Mouse (Mus musculus) liver, postnatal 0 days (tissue): Measurements from ENCODE around the gene Gm9887. TPM values are rescaled to one million over a fixed set of nuclear protein-coding genes. Genes with fewer than 3 reads are reported as not detected.

ENCODE experiments used
- ATAC-seq: fragments of 200-750 bp; cut with Nextera tagmentation; 2 replicates; pipeline ENCODE4 v1.8.0; 2017; ENCODE audit warnings: mild to moderate bottlenecking, moderate library complexity
- DNase-seq: peaks from one replicate; pipeline ENCODE4 v3.0.0-alpha.2; 2016
- H3K27ac ChIP-seq: fragments of 300-500 bp; sonication (generic); 2 replicates; pipeline ENCODE4 v1.5.1; 2014; ENCODE audit warnings: antibody characterized with exemption, moderate library complexity, mild to moderate bottlenecking, low read depth
- H3K27me3 ChIP-seq: fragments of 300-500 bp; sonication (generic); 2 replicates; pipeline ENCODE4 v1.6.1; 2014; ENCODE audit warnings: low read length, control low read depth, mixed read lengths; ENCODE audit not compliant: insufficient read depth
- H3K36me3 ChIP-seq: fragments of 300-500 bp; sonication (generic); replicated peaks from 2 replicates; pipeline ENCODE4 v1.6.1; 2014; ENCODE audit warnings: mild to moderate bottlenecking, control low read depth, low read length, moderate library complexity, mixed read lengths; ENCODE audit not compliant: insufficient read depth
- H3K4me1 ChIP-seq: fragments of 300-500 bp; sonication (generic); 2 replicates; pipeline ENCODE4 v1.6.1; 2014; ENCODE audit warnings: antibody characterized with exemption, mild to moderate bottlenecking, control low read depth; ENCODE audit not compliant: insufficient read depth
- H3K4me2 ChIP-seq: fragments of 300-500 bp; sonication (generic); 2 replicates; pipeline ENCODE4 v1.6.1; 2014; ENCODE audit warnings: low read depth, mild to moderate bottlenecking, low read length, moderate library complexity, mixed read lengths
- H3K4me3 ChIP-seq: fragments of 300-500 bp; sonication (generic); 2 replicates; pipeline ENCODE4 v1.5.1; 2014; ENCODE audit warnings: low read depth, low read length
- H3K9ac ChIP-seq: fragments of 300-500 bp; sonication (generic); replicated peaks from 2 replicates; pipeline ENCODE4 v1.6.1; 2014; ENCODE audit warnings: mild to moderate bottlenecking, moderate library complexity
- H3K9me3 ChIP-seq: fragments of 300-500 bp; sonication (generic); 2 replicates; pipeline ENCODE4 v1.6.1; 2016; ENCODE audit warnings: mild to moderate bottlenecking, control low read depth, low read length, mixed read lengths
- CTCF ChIP-seq: sonication (generic); IDR thresholded peaks from 2 replicates; pipeline ENCODE4 v1.5.1; 2016; ENCODE audit warnings: antibody characterized with exemption, low read depth
- EP300 ChIP-seq: IDR thresholded peaks from 2 replicates; pipeline ENCODE4 v1.6.1; 2016; ENCODE audit warnings: antibody characterized with exemption, low read depth, mild to moderate bottlenecking
- WGBS: fragments of 180-500 bp; shearing (Covaris S2); extraction: QIAGEN DNeasy Blood & Tissue Kit; methylation state at CpG from one replicate; pipeline ENCODE4 v1.1.7; 2014; ENCODE audit not compliant: insufficient replicate concordance; 5-methylcytosine and 5-hydroxymethylcytosine counted together
- polyA plus RNA-seq: library from polyadenylated mRNA; unstranded; fragments of >200 nt; fragmentation: Nextera tagmentation; extraction: Ambion mirVana; gene quantifications from 2 replicates; pipeline ENCODE4 v1.2.1, GENCODE M21; 2015

The Gm9887 gene
- polyA plus RNA-seq, 1 experiment from 2014 or later: 1.00 TPM

GRCm38 (mm10) chr12:69402100-69402499, 29.8 kb upstream of the Gm9887 start:
- Histone ChIP-seq H3K9me3 (no peaks in the 10 kb centered on the region), H3K4me1 (peaks cover 4% of the 10 kb centered on the region; the same call in 1 of the 2 replicates), H3K27ac (no peak overlapping the region), H3K36me3 (no peaks in the 10 kb centered on the region), H3K27me3 (no peaks in the 10 kb centered on the region), H3K9ac (no peak overlapping the region), H3K4me3 (no peak overlapping the region), H3K4me2 (no peak overlapping the region)
- WGBS: 69% methylated on average over 9 of the region's 9 CpGs
- ATAC-seq (no peak), DNase-seq (no peak)
- TF ChIP-seq EP300 (no peak), CTCF (no peak)

DNA sequence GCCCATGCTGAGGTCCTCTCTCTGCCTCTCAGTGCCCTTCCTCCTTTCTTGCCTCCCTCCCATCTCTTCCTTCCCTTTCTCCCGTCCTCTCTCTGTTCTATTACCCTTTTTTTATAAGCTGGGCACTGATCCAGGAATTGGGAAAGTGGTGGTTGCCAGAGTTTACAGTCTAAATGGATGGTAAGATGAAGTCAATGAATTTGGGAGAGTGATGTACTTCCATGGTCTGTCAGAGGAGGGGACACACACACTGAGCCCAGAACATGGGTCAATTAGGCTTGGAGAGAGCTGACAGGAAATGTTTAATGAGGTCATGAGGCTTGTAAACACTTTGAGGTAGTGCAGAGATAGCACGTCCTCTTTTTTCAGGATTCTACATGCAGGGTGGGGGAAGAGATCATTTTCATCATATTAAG, 28.6 kb upstream of the Gm9887 start:
- Histone ChIP-seq H3K4me1 (peaks cover 4% of the 10 kb centered on the region; the same call in 1 of the 2 replicates), H3K36me3 (no peaks in the 10 kb centered on the region), H3K9ac (no peak overlapping the region), H3K9me3 (no peaks in the 10 kb centered on the region), H3K27ac (no peak overlapping the region), H3K4me2 (no peak overlapping the region), H3K27me3 (no peaks in the 10 kb centered on the region), H3K4me3 (no peak overlapping the region)
- no peak for TF ChIP-seq EP300
- TF ChIP-seq CTCF: no peak
- DNase-seq (no peak), ATAC-seq (peak; percentile 27; the same call in 1 of the 2 replicates)
- 19% methylated on average over 2 of the region's 2 CpGs for WGBS

DNA sequence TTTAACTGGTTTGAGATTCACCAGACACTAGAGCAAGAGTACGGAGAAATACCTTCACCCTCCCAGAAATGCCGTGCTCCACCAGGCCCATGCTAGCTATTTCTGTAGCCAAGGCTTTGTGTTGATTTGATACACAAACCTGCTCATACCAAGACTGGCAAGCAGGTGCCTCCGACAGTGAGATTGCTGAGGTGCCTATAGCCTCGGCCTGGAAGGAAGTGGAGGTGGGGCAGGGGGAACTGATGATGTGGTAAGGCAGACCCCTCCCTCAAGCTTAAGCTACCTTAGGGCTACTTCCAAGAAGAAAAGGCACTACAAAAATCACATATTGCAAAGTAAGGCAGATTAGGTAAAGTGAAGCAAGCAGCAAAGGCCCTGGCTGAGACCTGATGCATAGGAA, 28.1 kb upstream of the Gm9887 start:
- H3K9ac ChIP-seq: no peak overlapping the region
- H3K36me3 ChIP-seq: no peaks in the 10 kb centered on the region
- peaks cover 4% of the 10 kb centered on the region; the same call in 1 of the 2 replicates for H3K4me1 ChIP-seq
- DNase-seq (no peak), ATAC-seq (no peak)
- H3K9me3 ChIP-seq: no peaks in the 10 kb centered on the region; the same call in 1 of the 2 replicates
- no peak overlapping the region for H3K4me3 ChIP-seq
- H3K27me3 ChIP-seq: no peaks in the 10 kb centered on the region
- TF ChIP-seq CTCF: no peak
- TF ChIP-seq EP300: no peak
- no peak overlapping the region for H3K4me2 ChIP-seq
- WGBS: 71% methylated on average over 4 of the region's 4 CpGs
- no peak overlapping the region for H3K27ac ChIP-seq

GRCm38 (mm10) chr12:69394456-69394855, 22.2 kb upstream of the Gm9887 start:
- H3K4me1 ChIP-seq: no peaks in the 10 kb centered on the region
- WGBS: 84% methylated on average over 6 of the region's 6 CpGs
- TF ChIP-seq CTCF (no peak), EP300 (no peak)

DNA sequence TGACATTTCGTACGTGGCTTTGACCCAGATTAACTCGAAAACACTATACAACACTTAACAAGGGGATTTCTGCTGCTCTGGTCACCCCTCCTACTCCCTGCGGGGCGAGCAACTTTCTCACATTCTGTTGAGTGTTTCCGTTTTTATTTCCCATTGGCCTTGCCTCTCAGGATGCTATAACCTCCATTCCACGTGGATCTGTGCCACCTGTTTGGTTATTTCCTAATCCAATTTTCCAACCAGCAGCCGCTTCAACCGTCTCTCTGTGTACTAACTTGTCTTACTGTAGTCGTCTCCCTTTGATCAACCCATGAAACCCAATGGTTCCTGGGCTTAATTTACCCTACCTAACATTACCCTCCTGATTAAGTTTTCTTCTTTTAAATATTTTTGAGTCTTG, 20.8 kb upstream of the Gm9887 start:
- whole genome bisulfite sequencing: 80% methylated on average over 10 of the region's 10 CpGs

More at GRCm38 (mm10) chr12:69394456-69394855, 22.2 kb upstream of the Gm9887 start:
- no peak for DNase-seq
- Histone ChIP-seq H3K27ac (no peak overlapping the region), H3K27me3 (no peaks in the 10 kb centered on the region), H3K9ac (no peak overlapping the region), H3K9me3 (no peaks in the 10 kb centered on the region; the same call in 1 of the 2 replicates), H3K4me3 (no peak overlapping the region), H3K36me3 (no peaks in the 10 kb centered on the region), H3K4me2 (no peak overlapping the region)
- ATAC-seq: no peak

DNA sequence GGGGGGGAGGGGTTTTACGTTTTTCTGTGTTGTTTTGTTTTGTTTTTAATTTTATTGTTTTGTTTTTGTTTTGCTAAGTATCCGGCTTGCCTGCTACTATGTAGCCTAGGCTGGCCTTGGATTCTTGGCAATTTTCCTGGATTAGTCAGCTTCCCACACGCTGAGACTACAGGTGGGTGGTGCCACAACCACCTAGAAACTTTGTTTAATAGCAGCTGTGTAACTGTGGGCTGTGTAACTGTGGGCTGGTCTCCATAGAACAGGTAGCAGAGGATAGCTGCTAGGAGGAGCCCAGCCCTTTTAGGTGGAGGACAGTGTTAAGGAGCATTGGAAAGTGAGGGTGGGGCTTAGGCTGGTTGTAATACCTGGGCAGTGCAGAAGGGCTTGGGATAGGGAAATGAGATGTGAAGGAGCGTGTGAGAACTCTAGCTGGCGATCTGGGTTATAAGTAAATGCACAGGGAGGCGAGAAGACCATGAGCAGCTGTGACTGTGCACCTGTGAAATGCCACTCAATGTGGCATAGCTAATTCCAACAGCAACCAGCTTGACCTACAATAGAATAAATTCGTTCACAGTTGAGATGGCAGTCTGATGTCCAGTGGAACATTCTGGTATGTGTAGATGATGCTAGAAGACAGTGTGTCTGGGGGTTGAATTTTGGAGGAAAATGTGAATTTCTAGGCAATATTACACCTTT, 17.9 kb upstream of the Gm9887 start:
- H3K27ac ChIP-seq: no peak overlapping the region
- no peak overlapping the region for H3K4me2 ChIP-seq
- H3K36me3 ChIP-seq: no peaks in the 10 kb centered on the region
- H3K4me3 ChIP-seq: no peak overlapping the region
- H3K4me1 ChIP-seq: no peaks in the 10 kb centered on the region
- WGBS: 73% methylated on average over 7 of the region's 7 CpGs
- ATAC-seq (no peak), DNase-seq (no peak)
- TF ChIP-seq EP300 (no peak), CTCF (no peak)
- H3K27me3 ChIP-seq: no peaks in the 10 kb centered on the region
- H3K9me3 ChIP-seq: no peaks in the 10 kb centered on the region; the same call in 1 of the 2 replicates
- H3K9ac ChIP-seq: no peak overlapping the region

More for the DNA sequence above, 20.8 kb upstream of the Gm9887 start:
- no peak overlapping the region for H3K27ac ChIP-seq
- H3K27me3 ChIP-seq: no peaks in the 10 kb centered on the region
- no peaks in the 10 kb centered on the region for H3K36me3 ChIP-seq
- TF ChIP-seq CTCF (no peak), EP300 (no peak)
- H3K4me1 ChIP-seq: no peaks in the 10 kb centered on the region
- no peaks in the 10 kb centered on the region; the same call in 1 of the 2 replicates for H3K9me3 ChIP-seq
- no peak overlapping the region for H3K9ac ChIP-seq
- DNase-seq (no peak), ATAC-seq (no peak)
- H3K4me3 ChIP-seq: no peak overlapping the region
- H3K4me2 ChIP-seq: no peak overlapping the region
